Mouse (Mus musculus): ENCODE measurements around the gene Mdm2. TPM values are rescaled to one million over a fixed set of nuclear protein-coding genes. Genes with fewer than 3 reads are reported as not detected.
"Not testable (repeated sequence)": the region's sequence is repeated elsewhere in the genome, so short reads cannot be mapped to it uniquely, and the experiment has no call there.

Gene Mdm2
- polyA plus RNA-seq, 1 experiment from 2014 or later: 67.5 TPM

DNA sequence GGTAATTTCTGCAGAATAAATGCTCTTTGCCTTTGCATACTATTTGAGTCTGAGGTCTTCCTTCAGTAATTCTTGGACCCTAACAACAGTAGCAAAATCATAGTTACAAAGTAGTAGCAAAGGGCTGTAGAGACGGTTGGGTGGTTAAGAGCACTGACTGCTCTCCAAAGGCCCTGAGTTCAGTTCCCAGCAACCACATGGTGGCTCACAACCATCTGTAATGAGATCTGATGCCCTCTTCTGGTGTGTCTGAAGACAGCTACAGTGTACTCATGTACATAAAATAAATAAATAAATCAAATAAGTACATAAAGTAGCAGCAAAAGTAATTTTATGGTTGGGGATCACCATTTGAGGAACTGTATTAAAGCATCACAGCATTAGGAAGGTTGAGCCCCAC lies 5.1 kb upstream of the Mdm2 start:
- not testable (repeated sequence) for H3K4me1 ChIP-seq (replicated peaks); H3K36me3 ChIP-seq; H3K27ac ChIP-seq; ATAC-seq; H3K27me3 ChIP-seq; H3K4me2 ChIP-seq (replicated peaks); H3K9me3 ChIP-seq; H3K9ac ChIP-seq (replicated peaks); H3K4me3 ChIP-seq (replicated peaks)
- 89% methylated on average over 1 of the region's 1 CpGs for WGBS

DNA sequence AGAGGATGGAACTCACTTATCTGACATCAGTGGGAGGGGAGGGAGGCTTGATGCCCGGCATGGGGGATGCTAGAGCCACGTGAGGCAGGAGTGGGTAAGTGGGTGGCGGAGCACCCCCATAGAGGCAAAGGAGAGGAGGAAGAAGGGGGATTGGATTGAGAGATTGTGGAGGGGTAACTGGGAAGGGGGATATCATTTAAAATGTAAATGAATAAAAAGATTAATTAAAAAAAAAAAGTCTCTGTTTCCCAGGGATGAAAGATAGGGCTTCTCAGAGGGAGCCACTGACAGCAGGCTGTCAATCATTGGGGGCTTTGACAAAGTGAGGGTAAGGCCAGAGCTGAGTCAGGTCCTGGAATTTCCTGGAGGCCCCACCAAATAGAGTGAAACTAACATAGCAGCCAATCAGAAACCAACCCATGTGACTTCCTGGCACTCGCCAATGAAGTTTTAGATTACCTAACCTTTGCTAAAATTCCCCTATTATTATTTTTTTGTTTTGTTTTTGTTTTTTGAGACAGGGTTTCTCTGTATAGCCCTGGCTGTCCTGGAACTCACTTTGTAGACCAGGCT lies 4.5 kb upstream of the Mdm2 start:
- Histone ChIP-seq H3K27me3 (no peaks in the 10 kb centered on the region), H3K9ac (replicated peaks) (no peak overlapping the region), H3K4me1 (replicated peaks) (peaks cover 9% of the 10 kb centered on the region), H3K27ac (no peak overlapping the region), H3K36me3 (no peaks in the 10 kb centered on the region), H3K9me3 (no peaks in the 10 kb centered on the region), H3K4me2 (replicated peaks) (no peak overlapping the region), H3K4me3 (replicated peaks) (no peak overlapping the region)
- WGBS: 73% methylated on average over 4 of the region's 4 CpGs
- ATAC-seq: no peak

DNA sequence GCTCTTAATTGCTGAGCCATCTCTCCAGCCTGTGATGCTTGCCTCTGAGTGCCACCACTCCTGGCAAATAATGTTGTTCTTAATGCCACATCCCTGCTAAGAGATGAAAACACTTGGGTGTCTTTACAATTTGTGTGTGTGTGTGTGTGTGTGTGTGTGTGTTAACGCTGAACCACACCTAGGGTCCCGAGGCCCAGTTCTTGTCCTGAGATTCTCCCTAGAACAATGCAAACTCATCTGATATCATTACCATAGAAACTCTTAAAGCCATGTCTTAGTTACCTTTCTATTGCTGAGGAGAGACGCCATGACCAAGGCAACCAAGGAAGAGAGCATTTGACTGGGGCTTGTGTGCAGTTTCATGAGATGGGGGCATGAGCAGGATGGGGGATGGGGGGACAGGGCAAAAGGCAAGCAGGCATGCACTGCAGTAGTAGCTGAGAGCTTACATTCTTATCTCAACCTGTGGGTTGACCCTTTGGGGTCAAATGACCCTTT lies 3.5 kb upstream of the Mdm2 start:
- ATAC-seq: no peak
- Histone ChIP-seq H3K4me2 (replicated peaks) (no peak overlapping the region), H3K9me3 (no peaks in the 10 kb centered on the region), H3K9ac (replicated peaks) (no peak overlapping the region), H3K4me1 (replicated peaks) (peaks cover 15% of the 10 kb centered on the region), H3K27ac (no peak overlapping the region), H3K36me3 (no peaks in the 10 kb centered on the region), H3K27me3 (no peaks in the 10 kb centered on the region), H3K4me3 (replicated peaks) (no peak overlapping the region)
- 93% methylated on average over 3 of the region's 3 CpGs for WGBS

DNA sequence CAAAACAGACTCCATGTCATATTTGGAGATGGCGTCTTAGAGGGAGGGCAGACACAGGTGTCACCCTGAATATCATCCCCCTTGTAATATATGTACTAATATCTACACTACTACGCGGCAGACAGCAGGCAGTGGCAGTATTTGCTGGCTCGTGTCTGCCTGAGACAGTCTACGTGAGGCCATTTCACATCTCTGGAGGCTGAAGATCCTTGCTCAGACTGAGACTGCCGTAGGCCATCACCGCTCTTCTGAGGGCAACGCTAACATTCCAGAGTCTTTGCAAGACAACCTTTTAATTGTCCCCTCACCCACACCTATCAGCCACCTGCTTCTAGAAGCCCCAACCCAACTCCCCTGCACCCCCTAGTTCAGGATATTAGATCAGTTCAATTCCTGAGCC lies 2.9 kb upstream of the Mdm2 start:
- Histone ChIP-seq H3K27me3 (no peaks in the 10 kb centered on the region), H3K4me2 (replicated peaks) (no peak overlapping the region), H3K36me3 (no peaks in the 10 kb centered on the region), H3K4me3 (replicated peaks) (no peak overlapping the region), H3K4me1 (replicated peaks) (peaks cover 20% of the 10 kb centered on the region), H3K9me3 (no peaks in the 10 kb centered on the region), H3K9ac (replicated peaks) (no peak overlapping the region), H3K27ac (no peak overlapping the region)
- no peak for ATAC-seq
- WGBS: 92% methylated on average over 8 of the region's 8 CpGs

DNA sequence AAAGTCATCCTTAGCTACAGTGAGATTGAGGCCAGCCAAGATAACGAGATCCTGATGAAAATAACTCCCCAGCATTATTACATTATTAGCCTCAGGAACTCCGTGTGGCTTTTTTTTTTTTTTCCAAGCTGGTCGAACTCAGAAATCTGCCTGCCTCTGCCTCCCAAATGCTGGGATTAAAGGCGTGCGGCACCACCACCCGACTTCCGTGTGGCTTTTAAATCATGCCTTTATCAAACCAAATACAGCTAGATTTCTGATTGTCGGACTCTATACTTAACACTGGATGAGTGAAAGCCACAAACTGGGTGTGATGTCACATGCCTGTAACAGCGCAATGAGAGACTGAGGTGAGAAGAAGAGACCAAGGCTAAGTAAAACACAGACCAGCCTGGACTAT lies 2.3 kb upstream of the Mdm2 start:
- Histone ChIP-seq H3K4me3 (replicated peaks) (no peak overlapping the region), H3K36me3 (no peaks in the 10 kb centered on the region), H3K4me2 (replicated peaks) (no peak overlapping the region), H3K9me3 (no peaks in the 10 kb centered on the region), H3K27me3 (no peaks in the 10 kb centered on the region), H3K9ac (replicated peaks) (no peak overlapping the region), H3K27ac (no peak overlapping the region), H3K4me1 (replicated peaks) (peaks cover 20% of the 10 kb centered on the region)
- no peak for ATAC-seq
- 94% methylated on average over 9 of the region's 9 CpGs for WGBS

DNA sequence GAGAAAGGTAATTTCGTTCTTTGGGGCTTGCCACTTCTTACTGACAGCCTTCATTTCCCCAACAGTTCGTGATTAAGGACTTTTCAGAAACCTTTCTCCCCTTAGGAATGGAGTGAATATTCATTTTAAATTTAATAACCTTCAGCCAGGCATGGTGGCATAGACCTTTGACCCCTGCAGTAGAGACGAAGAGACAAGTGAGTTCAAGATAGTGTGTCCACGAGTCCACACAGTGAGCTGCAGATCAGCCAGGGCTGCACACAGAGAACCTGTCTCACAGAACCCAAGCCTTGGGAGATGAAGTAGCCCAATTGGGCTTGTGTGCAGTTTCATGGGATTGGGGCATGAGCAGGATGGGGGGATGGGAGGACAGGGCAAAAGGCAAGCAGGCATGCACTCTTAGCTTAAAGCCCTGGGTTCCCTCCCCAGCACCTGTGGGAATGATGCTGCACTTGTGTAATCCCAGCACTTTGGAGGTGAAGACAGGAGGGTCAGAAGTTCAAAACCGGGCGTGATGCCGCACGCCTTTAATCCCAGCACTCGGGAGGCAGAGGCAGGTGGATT lies 1.7 kb upstream of the Mdm2 start:
- no peak overlapping the region for H3K27ac ChIP-seq
- peaks cover 18% of the 10 kb centered on the region for H3K4me1 ChIP-seq (replicated peaks)
- ATAC-seq: no peak
- peaks cover under 1% of the 10 kb centered on the region; the same call in 1 of the 2 replicates for H3K36me3 ChIP-seq
- no peak overlapping the region for H3K4me3 ChIP-seq (replicated peaks)
- H3K9ac ChIP-seq (replicated peaks): no peak overlapping the region
- WGBS: 90% methylated on average over 9 of the region's 9 CpGs
- no peak overlapping the region for H3K4me2 ChIP-seq (replicated peaks)
- H3K9me3 ChIP-seq: no peaks in the 10 kb centered on the region
- H3K27me3 ChIP-seq: no peaks in the 10 kb centered on the region

DNA sequence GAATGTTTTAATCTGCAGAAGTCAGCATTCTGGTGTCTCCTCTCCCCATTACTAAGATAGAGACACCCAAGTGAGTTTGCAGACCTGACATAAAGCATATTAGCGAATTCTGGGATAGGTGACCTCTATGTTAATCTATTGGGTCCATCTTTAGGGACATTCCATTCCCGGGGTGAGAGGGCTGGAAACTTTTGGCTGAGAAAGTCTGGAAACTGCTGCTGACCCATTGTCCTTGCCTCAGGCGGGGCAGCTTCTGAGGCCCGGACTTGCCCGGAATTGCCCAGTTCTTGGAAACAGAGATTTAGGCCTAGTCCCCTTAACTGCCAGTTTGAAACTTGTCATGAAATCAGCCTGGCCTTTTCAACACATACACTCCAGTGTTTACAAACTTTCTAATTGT lies 850 bp upstream of the Mdm2 start:
- WGBS: 73% methylated on average over 5 of the region's 5 CpGs
- H3K4me3 ChIP-seq (replicated peaks): peak overlapping the region; percentile 65
- no peaks in the 10 kb centered on the region for H3K27me3 ChIP-seq
- H3K9me3 ChIP-seq: no peaks in the 10 kb centered on the region
- no peak overlapping the region; the same call in 1 of the 2 replicates for H3K27ac ChIP-seq
- H3K36me3 ChIP-seq: peaks cover 9% of the 10 kb centered on the region
- peak overlapping the region; percentile 70 for H3K9ac ChIP-seq (replicated peaks)
- peak overlapping the region; percentile 58 for H3K4me2 ChIP-seq (replicated peaks)
- no peak for ATAC-seq
- H3K4me1 ChIP-seq (replicated peaks): peaks cover 27% of the 10 kb centered on the region

DNA sequence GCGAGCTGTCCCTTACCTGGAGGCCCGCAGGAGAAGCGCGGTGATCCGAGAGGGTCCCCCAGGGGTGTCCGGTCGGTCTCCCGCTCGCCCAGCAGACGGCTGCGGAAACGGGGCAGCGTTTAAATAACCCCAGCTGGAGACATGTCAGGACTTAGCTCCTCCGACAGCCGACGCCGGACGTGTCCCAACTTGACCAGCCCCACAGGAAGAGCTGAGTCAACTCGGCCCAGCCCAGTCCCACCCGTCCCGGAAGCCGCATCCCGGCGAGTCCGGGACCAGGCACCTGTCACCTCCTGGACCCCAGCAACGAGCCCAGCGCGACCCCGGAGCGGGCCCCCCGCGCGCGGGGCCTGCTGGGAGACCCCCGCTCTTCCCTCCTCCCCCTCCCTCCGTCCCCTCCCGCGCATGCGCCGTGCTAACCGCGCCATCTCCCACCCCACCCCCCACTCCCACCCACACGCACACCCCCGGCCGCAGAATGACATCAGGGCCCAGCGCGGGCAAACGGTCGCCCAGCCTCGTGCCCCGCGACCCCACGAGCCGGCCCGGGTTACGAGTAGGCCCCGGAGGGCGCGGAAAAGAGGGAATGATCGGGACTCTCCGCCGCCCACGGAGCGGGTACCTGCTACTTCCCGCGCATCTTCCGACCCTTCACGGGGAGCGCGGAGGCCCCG lies 491 bp downstream of the Mdm2 start:
- Histone ChIP-seq H3K9me3 (no peaks in the 10 kb centered on the region), H3K36me3 (peaks cover 18% of the 10 kb centered on the region), H3K27me3 (no peaks in the 10 kb centered on the region), H3K27ac (peak overlapping the region; percentile 99), H3K4me1 (replicated peaks) (peaks cover 30% of the 10 kb centered on the region), H3K9ac (replicated peaks) (peak overlapping the region; percentile 99), H3K4me3 (replicated peaks) (peak overlapping the region; percentile 65), H3K4me2 (replicated peaks) (peak overlapping the region; percentile 85)
- 1% methylated on average over 44 of the region's 71 CpGs for WGBS
- ATAC-seq: peak; percentile 86

DNA sequence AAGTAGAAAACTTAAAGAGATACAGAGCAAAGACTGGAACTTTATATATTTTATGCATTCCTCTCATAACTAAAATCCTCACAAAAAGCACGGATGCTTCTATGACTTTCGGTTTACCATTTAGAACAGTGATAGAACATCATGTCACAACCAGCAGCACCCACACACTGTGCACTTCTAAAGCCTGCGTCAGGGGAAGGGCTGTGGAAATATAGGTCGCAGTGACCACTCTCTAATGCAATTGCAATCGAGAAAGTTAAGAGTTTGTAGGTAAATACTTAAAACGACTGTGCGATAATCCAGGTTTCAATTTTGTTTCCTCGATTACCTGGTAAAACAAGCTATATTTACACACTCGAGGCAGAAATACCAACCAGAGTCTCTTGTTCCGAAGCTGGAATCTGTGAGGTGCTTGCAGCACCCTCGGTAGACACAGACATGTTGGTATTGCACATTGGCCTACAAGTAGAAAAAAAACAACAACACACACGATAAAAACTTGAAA lies 1.2 kb downstream of the Mdm2 start:
- Histone ChIP-seq H3K9me3 (no peaks in the 10 kb centered on the region), H3K27me3 (no peaks in the 10 kb centered on the region), H3K9ac (replicated peaks) (peak overlapping the region; percentile 99), H3K27ac (peak overlapping the region; percentile 99; the same call in 1 of the 2 replicates), H3K4me3 (replicated peaks) (peak overlapping the region; percentile 65), H3K4me2 (replicated peaks) (peak overlapping the region; percentile 85), H3K4me1 (replicated peaks) (peaks cover 30% of the 10 kb centered on the region), H3K36me3 (peaks cover 25% of the 10 kb centered on the region)
- ATAC-seq: no peak
- 61% methylated on average over 12 of the region's 12 CpGs for WGBS

DNA sequence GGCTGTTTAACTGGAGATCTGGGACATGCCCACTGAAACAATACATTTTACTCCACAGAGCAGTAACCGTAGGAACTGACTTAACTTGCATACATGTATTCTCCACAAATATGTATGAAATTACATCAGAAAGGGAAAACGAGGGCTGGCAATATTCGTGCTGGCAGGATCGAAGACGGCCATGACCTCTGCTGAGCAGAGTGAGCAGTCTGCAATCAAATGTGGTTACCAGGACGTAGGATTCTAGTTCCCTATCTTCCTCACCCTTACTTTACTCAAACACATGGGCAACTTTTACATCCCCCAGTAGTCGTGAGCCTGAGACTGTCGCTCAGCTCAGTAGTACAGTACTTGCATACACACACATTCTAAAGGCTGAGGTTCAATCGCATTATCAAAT lies 1.7 kb downstream of the Mdm2 start:
- Histone ChIP-seq H3K4me3 (replicated peaks) (peak overlapping the region; percentile 65), H3K4me1 (replicated peaks) (peaks cover 30% of the 10 kb centered on the region), H3K9ac (replicated peaks) (peak overlapping the region; percentile 36; the same call in 1 of the 2 replicates), H3K4me2 (replicated peaks) (peak overlapping the region; percentile 85), H3K27ac (no peak overlapping the region), H3K27me3 (no peaks in the 10 kb centered on the region), H3K36me3 (peaks cover 29% of the 10 kb centered on the region), H3K9me3 (no peaks in the 10 kb centered on the region)
- no peak for ATAC-seq
- 87% methylated on average over 9 of the region's 9 CpGs for WGBS

DNA sequence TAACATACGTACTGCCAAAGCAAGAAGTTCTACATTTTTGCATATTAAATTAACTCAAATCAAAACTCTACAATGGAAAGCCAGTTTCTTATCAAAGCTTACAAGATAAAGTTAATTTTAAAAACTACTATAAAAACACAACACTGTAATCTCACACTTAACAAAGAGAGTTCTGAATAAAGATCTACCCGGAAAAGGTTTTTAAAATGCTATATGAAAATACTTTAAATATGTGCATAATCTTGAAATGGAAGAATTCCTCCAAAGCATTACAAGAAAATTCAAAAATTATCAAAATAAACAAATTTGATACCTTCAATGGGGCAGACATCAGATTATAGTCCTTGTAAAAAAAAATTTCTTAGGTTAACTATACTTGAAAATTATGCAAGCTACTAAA lies 2.2 kb downstream of the Mdm2 start:
- no peak overlapping the region for H3K4me3 ChIP-seq (replicated peaks)
- peaks cover 30% of the 10 kb centered on the region for H3K4me1 ChIP-seq (replicated peaks)
- ATAC-seq: no peak
- H3K9me3 ChIP-seq: no peaks in the 10 kb centered on the region
- H3K36me3 ChIP-seq: peaks cover 34% of the 10 kb centered on the region
- peak overlapping the region; percentile 85; the same call in 1 of the 2 replicates for H3K4me2 ChIP-seq (replicated peaks)
- H3K9ac ChIP-seq (replicated peaks): no peak overlapping the region
- no peaks in the 10 kb centered on the region for H3K27me3 ChIP-seq
- H3K27ac ChIP-seq: no peak overlapping the region
- WGBS: 98% methylated on average over 2 of the region's 2 CpGs

DNA sequence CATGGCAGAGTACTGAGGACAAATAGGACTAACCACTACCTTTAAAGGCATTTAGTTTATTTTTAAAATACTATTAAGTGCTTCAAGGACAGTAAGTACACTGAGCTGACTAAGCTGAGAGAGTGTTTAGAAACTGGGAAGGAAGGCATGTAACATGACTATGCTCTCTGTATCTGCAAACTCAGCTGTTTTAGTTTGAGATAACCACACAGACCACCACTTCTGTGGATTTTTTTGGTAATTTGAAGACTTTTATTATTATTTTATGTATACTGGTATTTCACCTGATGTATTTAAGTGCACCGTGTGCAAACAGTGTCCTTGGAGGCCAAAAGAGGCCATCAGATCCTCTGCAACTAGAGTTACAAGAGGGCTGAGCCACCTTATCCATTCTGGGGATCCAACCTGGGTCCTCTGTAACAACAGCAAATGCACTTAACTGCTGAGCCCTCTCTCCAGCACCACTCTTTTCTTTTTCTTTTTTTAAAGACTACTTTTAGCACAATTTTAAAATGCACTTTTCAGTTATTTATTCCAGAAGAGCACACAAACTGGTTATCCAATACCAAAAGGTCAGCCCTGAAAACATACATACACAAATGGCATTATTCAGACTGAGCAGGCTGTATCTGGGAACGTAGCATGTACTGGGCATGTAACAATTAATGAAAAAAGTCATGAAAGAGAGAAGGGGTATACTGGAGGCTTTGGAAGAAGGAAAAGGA lies 3.3 kb downstream of the Mdm2 start:
- ATAC-seq: no peak
- H3K9me3 ChIP-seq: no peaks in the 10 kb centered on the region
- H3K27ac ChIP-seq: no peak overlapping the region
- no peak overlapping the region for H3K4me2 ChIP-seq (replicated peaks)
- no peak overlapping the region for H3K9ac ChIP-seq (replicated peaks)
- WGBS: 97% methylated on average over 2 of the region's 2 CpGs
- peaks cover 44% of the 10 kb centered on the region for H3K36me3 ChIP-seq
- no peak overlapping the region for H3K4me3 ChIP-seq (replicated peaks)
- no peaks in the 10 kb centered on the region for H3K27me3 ChIP-seq
- H3K4me1 ChIP-seq (replicated peaks): peaks cover 30% of the 10 kb centered on the region
